Mouse (Mus musculus): ENCODE measurements around the gene Stim1.

The Stim1 gene

GRCm38 (mm10) chr7:102249896-102250630 lies 17.5 kb upstream of the Stim1 start:
- DNase-seq = peak; percentile 86

- DNase-seq = peak; percentile 97
These were observed 16.9 kb upstream of the Stim1 start for GRCm38 (mm10) chr7:102250631-102251214.

- DNase-seq = no peak
These were observed 14.0 kb upstream of the Stim1 start for GRCm38 (mm10) chr7:102253631-102254030.

DNA sequence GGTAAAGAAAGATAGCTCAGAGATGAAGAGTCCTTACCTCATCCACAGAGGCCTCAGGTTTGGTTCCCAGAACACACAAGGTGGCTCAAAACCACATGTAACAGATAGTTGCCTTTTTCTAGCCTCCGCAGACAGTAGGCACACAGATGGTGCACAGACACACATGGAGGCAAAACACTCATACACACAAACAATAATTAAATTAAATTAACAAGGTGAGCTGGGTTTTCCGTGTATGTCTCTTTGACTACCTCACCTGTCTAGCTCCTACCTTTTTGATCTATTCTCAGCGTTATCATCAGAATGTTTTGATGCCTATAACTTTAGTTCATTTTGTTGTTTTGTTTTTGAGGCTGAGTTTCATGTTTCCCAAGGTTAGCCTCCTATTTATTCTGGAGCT lies 11.7 kb upstream of the Stim1 start, which contains the start of gene Rhog:
Gene Rhog (minus strand): TSS at position 101 of the 400 bp plus-strand sequence.
- DNase-seq = no peak

GRCm38 (mm10) chr7:102256636-102257035 lies 11.0 kb upstream of the Stim1 start:
- DNase-seq = no peak

GRCm38 (mm10) chr7:102258189-102258588 lies 9.4 kb upstream of the Stim1 start:
- peak; percentile 88 for DNase-seq

DNA sequence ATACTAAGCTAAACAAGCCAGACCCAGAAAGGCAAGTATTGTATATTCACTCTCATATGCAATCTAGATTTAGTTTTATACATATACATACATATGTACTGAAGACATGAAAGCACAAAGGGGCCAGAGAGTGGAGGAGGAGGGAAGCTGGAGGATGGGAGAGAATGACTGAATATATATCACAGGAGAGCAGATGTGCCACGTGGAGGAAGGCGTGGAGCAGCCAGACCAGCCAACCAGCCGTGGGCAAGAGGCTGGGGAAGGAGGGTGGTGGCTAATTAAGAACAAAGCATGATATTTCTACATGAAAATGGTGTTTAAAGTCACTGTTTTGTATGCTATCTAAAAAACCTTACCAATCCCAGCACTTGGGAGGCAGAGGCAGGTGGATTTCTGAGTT lies 8.9 kb upstream of the Stim1 start:
- DNase-seq = no peak

GRCm38 (mm10) chr7:102259716-102260479 lies 7.7 kb upstream of the Stim1 start:
- DNase-seq = no peak

DNA sequence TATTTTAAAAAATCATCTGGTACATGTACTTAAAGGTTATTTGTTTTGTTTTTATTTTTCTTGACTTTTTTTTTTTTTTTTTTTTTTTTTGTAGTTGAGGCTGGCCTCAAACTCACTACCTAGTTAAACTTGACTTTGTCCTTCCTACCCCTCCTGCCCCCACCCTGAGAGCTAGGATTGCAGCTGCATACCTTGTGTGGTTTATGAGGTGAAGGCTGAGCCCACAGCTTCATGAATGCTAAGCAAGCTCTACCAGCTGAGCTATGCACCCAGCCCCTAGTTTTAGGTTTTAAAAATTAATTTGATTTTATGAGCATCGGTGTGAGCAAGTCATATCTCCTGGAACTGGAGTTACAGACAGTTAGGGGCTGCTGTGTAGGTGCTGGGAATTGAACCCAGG lies 7.1 kb upstream of the Stim1 start:
- peak; percentile 57 for DNase-seq

GRCm38 (mm10) chr7:102263020-102263419 lies 4.6 kb upstream of the Stim1 start:
- no peak for DNase-seq

DNA sequence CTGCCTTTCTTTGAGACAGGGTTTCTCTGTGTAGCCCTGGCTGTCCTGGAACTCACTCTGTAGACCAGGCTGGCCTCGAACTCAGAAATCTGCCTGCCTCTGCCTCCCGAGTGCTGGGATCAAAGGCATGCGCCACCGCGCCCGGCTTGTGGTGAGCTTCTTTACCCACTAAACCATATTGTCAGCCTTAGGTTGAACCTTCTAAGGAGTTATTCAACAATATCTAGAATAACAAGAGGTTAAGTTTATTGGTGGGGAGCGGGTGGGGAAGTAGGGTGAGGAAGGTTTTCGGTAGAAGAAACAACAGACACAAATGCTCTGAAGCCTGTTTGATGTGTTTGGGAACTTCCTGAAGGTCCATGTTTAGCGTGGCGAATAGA lies 1.6 kb upstream of the Stim1 start:
- DNase-seq = peak; percentile 51

GRCm38 (mm10) chr7:102266401-102267042 lies 1.1 kb upstream of the Stim1 start:
- peak; percentile 83 for DNase-seq

DNA sequence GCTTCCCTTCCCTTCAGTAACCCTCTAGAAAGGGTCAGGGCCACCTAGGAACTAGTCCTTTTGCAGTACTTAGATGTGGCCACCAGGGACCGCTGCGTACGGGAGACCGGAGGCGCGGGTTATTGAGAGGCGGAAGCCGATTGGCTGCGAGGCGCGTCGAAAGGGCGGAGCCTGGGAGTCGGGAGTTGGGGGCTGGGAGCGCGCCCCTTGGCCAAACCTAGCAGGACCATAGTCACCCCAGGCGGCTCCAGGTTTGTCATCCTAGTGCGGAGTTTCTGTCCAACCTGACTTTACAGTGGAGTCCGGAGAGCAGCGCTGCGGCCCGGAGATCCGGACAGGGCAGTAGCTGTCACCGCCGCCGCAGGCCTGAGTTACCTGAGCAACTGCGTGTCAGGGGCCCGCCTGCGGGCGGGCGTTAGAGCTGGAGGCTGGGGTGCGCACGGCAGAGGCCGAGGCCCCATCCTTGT lies 460 bp upstream of the Stim1 start:
- peak; percentile 98 for DNase-seq

DNA sequence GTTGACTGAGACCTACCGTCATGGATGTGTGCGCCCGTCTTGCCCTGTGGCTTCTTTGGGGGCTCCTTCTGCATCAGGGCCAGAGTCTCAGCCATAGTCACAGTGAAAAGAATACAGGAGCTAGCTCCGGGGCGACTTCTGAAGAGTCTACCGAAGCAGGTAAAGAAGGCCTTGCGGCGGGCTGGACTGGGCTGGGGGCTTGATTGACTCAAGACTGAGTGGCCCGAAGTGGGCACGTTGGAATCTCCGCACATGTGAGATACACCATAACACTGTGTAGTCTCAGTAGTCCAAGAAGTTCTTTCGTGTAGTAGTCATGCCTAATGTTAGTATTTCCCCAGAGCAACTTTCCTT lies 766 bp downstream of the Stim1 start:
- DNase-seq = peak; percentile 47

DNA sequence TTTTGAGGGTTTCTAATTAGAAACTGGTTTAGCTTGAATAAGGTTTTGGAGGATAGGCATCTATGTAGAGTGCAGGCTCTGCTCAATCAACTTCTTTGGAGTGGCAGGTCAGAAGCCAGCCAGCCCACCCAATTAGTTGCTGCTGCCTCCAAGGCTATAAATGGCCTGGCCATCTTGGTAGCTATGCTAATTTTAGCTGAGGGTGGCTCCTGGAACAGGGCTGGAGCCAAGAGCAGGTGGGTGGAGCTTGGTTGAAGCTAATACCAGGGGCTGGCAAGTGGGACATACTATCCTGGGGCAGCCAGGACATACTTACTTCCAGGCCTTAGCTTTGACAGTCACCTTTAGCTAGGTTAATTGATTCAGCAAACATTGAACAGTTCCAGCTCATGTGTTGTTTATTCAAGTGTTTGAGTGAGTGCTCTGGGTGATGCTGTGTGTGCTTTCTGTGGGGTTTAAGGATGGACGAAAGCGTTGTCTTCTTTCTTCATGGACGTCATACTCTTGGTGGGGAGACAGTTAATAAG lies 4.9 kb downstream of the Stim1 start:
- DNase-seq = no peak

DNA sequence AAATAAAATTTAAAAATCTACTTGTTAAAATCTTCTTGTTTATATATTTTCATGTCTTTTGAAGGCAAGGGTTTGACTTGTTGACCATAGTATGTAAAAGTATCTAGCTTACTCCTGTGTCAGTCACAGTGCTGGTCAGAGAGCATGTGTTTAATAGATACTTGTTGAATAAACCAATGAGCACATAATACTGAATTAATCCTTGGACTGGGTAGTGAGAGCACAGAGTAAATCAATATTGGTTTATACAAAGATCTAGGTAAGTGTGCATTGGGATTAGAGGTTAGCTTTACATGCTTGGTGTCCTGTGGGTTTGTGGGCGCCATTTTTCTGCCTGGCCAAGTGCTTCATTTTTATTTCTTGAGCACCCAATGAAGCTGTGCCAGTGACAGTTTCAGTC lies 13.8 kb downstream of the Stim1 start:
- no peak for DNase-seq

DNA sequence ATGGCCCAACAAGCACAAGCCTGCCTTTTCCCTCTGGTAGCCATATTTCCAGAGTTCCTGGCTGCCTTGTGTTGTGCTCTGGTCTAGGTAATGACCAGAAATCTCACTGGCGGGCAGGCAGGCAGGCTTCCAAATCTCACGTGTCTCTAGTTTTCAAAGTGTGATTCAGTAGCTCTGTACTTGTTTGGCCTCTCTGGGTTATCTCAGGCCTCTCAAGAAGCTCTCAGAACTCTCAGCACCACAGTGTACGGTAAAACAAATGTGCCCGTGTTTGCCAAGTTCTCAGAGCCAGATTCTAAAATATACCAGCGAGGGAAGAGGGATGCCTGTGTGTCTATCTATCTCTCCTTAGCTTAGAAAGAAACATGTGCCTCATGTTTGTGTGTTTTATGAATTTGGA lies 14.7 kb downstream of the Stim1 start:
- DNase-seq = no peak

DNA sequence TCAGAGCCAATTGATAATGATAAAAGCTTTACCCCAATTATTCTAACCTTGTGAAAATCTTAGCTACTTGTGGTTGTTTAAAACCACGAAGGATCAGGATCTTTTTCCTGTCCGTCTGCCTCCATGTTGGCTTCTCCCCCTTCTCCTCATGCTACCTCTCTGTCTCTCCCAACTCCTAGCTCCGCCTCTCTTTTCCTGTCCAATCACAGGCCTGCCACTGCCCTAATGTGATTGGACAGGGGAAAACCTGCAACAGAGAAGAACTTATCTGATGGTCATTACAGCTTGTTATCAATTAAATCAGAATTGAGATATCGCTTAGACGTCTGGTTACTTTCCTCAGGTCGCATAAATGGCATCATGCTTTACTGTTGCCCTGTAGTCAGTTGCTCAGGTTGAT lies 21.9 kb downstream of the Stim1 start:
- DNase-seq = no peak

DNA sequence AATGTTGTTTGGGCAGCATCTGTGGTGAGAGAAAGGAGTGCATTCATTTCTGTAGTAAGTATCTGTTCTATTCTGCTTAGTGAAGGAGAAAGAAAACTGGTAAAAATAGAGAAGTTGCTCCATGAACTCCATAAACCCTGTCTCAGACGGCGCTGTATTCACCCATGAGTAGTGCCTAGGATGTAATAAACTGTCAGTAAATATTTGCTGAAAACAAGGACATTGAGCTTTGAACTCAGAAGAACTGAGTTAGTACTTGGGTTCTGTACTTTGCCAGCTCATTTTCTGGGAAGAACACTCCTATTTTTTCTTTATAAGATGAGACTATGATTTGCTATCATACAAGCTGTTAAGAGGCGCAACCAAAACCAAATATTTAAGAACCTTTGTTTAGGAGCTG lies 24.6 kb downstream of the Stim1 start:
- no peak for DNase-seq

DNA sequence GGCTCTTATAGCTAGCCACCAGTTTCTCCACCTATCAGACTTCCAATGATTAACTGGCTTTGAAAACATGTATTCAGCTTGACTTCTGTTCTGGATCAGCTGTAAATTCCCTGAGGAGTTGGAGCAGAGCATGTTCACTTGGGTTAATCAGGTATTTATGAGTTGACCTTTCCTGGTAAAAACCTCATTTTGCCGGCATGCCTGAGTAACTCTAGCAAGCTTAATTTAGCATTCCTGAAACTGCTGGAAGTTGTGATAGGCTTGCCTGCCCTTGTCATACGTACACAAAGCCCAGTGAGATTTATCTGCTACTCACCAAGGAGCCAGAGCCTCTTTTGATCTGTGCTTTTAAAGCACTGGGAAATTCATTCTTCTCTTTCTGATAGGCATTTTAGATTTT lies 25.6 kb downstream of the Stim1 start:
- DNase-seq = no peak

DNA sequence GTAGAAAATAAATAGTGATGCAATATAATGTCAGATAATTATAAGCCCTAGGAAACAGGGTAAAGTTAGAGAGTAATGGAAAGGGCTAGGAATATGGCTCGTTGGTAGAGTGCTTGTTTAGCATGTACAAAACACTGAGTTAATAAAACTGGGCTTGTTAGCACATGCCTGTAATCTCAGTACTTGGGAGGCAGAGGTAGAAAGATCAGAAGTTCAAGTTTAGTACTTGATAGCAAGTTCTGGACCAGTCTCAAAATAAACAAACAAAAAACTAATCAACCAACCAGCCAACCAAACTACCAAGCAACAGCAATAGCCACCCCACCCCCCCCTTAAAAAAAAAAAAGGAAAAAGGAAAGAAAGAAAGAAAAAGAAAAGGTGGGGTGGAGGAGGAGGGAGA lies 33.2 kb downstream of the Stim1 start:
- no peak for DNase-seq

- no peak for DNase-seq
These were observed 34.9 kb downstream of the Stim1 start for GRCm38 (mm10) chr7:102302471-102302870.

GRCm38 (mm10) chr7:102305596-102305995 lies 38.0 kb downstream of the Stim1 start:
- no peak for DNase-seq
